Mouse (Mus musculus): ENCODE data around the gene Calm3. TPM values are rescaled to one million over a fixed set of nuclear protein-coding genes. Genes with fewer than 3 reads are reported as not detected.
A peak's percentile ranks its signal among the peaks of the same experiment; 100 is the strongest.

The Calm3 gene
- polyA plus RNA-seq, 1 experiment from 2014 or later: 237 TPM

GRCm38 (mm10) chr7:16949908-16950841 is 26.3 kb upstream of the Calm3 start:
- DNase-seq (ENCODE audit: low read depth, low spot score) (no peak), ATAC-seq (peak; percentile 78)
- H3K27me3 ChIP-seq: no peaks in the 10 kb centered on the region
- ChIA-PET POLR2A (interaction anchor here (0.6 kb wide), 1 partner anchor 50 kb away, joined by 4 read pairs; no protein-coding TSS in a partner anchor), CTCF (interaction anchor here (0.9 to 5.2 kb wide), 11 partner anchors 10 to 124 kb away, joined by 3 to 64 read pairs (median 5); partner anchors contain the start of genes Ppp5c and Psg16)
- in situ Hi-C loops (cut with MboI; ENCODE audit: low pct_unique_long_range_greater_than_20kb): loop anchor here (5.0 kb wide), 2 partner anchors 52 to 117 kb away; no protein-coding TSS in a partner anchor
- TF ChIP-seq CTCF (IDR thresholded peaks at IDR 0.05): no peak

DNA sequence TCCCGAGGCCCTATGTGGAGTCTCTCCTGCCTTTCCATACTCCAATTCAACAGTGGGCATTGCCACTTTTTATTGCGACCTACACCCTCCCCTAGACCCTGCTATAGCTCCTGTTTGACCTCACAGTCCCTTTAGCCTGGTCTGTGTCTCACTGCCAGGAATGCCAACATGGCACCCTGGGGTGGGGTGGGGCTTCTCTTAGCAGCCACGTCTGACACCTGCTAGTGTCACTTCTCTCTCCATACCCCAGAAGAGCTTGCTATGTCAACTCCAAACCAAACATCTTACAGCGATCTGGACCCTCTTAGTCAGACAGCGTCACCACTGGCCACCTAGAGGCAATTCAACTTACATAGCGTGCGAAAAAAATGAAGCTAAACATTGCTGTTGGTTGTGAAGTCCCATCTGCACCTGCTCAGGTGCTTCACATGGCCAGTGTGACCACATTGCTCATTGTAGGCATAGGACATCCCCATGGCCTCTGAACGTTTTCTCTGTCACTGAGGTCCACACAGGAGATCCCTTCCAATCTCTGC is 25.1 kb upstream of the Calm3 start:
- POLR2A ChIA-PET: no interaction called here
- DNase-seq (ENCODE audit: low read depth, low spot score) (no peak), ATAC-seq (no peak)
- no peaks in the 10 kb centered on the region for H3K27me3 ChIP-seq
- in situ Hi-C loops (cut with MboI; ENCODE audit: low pct_unique_long_range_greater_than_20kb): no loop called here
- CTCF ChIA-PET: interaction anchor here (1.1 to 5.2 kb wide), 5 partner anchors 9 to 125 kb away, joined by 3 to 64 read pairs (median 5); partner anchors contain the start of genes Ppp5c and Psg16
- no peak for TF ChIP-seq CTCF (IDR thresholded peaks at IDR 0.05)

GRCm38 (mm10) chr7:16947959-16948361 is 24.0 kb upstream of the Calm3 start:
- ATAC-seq (no peak), DNase-seq (ENCODE audit: low read depth, low spot score) (no peak)
- ChIA-PET POLR2A (no interaction called here), CTCF (interaction anchor here (5.2 kb wide), 1 partner anchor 17 kb away, joined by 64 read pairs; no protein-coding TSS in a partner anchor)
- H3K27me3 ChIP-seq: no peaks in the 10 kb centered on the region
- TF ChIP-seq CTCF (IDR thresholded peaks at IDR 0.05): no peak
- in situ Hi-C loops (cut with MboI; ENCODE audit: low pct_unique_long_range_greater_than_20kb): no loop called here

GRCm38 (mm10) chr7:16947349-16947895 is 23.5 kb upstream of the Calm3 start:
- ChIA-PET POLR2A (no interaction called here), CTCF (interaction anchor here (5.2 kb wide), 1 partner anchor 16 kb away, joined by 64 read pairs; no protein-coding TSS in a partner anchor)
- in situ Hi-C loops (cut with MboI; ENCODE audit: low pct_unique_long_range_greater_than_20kb): no loop called here
- no peak for TF ChIP-seq CTCF (IDR thresholded peaks at IDR 0.05)
- DNase-seq (ENCODE audit: low read depth, low spot score) (no peak), ATAC-seq (no peak)
- H3K27me3 ChIP-seq: no peaks in the 10 kb centered on the region

DNA sequence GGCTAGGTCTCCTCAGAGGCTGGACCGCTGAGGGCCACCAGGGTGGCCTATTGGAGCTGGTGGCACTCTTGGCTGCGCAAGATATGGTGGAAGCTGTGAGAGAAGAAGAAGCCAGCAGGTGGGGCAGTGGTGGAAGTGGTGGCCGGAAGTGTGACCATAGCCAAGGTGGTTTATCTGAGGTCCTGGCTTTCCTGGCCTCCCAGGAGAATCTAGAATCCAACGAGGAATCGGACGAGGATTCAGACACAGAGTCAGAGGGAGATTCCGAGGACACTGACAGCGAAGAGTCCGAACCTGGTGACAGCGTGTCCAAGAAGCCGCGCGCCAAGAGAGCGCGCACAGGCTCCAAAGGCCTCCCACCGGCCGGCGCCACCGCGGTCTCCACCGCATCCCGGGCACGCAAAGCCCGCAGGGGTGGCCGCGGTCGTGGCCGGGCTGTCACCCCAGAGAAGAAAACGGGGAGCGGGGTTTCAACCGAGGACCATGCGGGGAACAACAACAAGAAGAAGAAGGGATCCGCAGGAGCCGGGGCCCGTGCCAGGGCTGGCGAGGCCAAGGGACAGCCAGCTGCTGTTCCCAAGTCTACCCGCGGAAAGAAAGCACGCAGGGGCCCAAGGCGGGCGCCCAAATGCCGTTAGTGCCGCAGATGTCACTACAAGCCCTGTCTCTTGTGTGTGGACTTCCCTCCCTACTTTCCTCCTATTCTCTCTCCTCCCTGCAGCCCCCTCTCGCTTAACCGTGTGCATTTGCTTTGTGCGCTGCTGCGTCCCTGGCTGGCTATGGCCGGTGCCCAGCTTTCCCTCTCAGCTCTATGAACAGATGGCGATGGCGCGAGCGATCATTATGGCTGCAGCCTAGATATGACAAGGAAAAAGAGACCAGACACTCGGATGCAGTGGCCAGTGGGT is 22.8 kb upstream of the Calm3 start:
- ATAC-seq: no peak
- TF ChIP-seq CTCF (IDR thresholded peaks at IDR 0.05): no peak
- ChIA-PET CTCF (no interaction called here), POLR2A (no interaction called here)
- in situ Hi-C loops (cut with MboI; ENCODE audit: low pct_unique_long_range_greater_than_20kb): no loop called here
- DNase-seq (ENCODE audit: low read depth, low spot score): no peak
- H3K27me3 ChIP-seq: no peaks in the 10 kb centered on the region

- DNase-seq (ENCODE audit: low read depth, low spot score) (no peak), ATAC-seq (no peak)
- POLR2A ChIA-PET: no interaction called here
- no peaks in the 10 kb centered on the region for H3K27me3 ChIP-seq
- CTCF ChIA-PET: no interaction called here
- no peak for TF ChIP-seq CTCF (IDR thresholded peaks at IDR 0.05)
- in situ Hi-C loops (cut with MboI; ENCODE audit: low pct_unique_long_range_greater_than_20kb): no loop called here
Measured at GRCm38 (mm10) chr7:16945419-16945818, 21.5 kb upstream of the Calm3 start.

- ChIA-PET POLR2A (no interaction called here), CTCF (interaction anchor here (1.0 kb wide), 2 partner anchors 11 to 107 kb away, joined by 3 to 4 read pairs; no protein-coding TSS in a partner anchor)
- in situ Hi-C loops (cut with MboI; ENCODE audit: low pct_unique_long_range_greater_than_20kb): no loop called here
- ATAC-seq (peak; percentile 8), DNase-seq (ENCODE audit: low read depth, low spot score) (no peak)
- TF ChIP-seq CTCF (IDR thresholded peaks at IDR 0.05): no peak
- no peaks in the 10 kb centered on the region for H3K27me3 ChIP-seq
Measured at GRCm38 (mm10) chr7:16944808-16945315, 20.9 kb upstream of the Calm3 start.

- ChIA-PET CTCF (interaction anchor here (1.0 kb wide), 2 partner anchors 11 to 107 kb away, joined by 3 to 4 read pairs; no protein-coding TSS in a partner anchor), POLR2A (no interaction called here)
- H3K27me3 ChIP-seq: no peaks in the 10 kb centered on the region
- in situ Hi-C loops (cut with MboI; ENCODE audit: low pct_unique_long_range_greater_than_20kb): no loop called here
- DNase-seq (ENCODE audit: low read depth, low spot score): no peak
- TF ChIP-seq CTCF (IDR thresholded peaks at IDR 0.05): no peak
- ATAC-seq: peak; percentile 84
Measured at GRCm38 (mm10) chr7:16944061-16944807, 20.3 kb upstream of the Calm3 start, which contains the start of gene Pnmal2. Gene Pnmal2, plus strand, starts transcription at chr7:16944682.

DNA sequence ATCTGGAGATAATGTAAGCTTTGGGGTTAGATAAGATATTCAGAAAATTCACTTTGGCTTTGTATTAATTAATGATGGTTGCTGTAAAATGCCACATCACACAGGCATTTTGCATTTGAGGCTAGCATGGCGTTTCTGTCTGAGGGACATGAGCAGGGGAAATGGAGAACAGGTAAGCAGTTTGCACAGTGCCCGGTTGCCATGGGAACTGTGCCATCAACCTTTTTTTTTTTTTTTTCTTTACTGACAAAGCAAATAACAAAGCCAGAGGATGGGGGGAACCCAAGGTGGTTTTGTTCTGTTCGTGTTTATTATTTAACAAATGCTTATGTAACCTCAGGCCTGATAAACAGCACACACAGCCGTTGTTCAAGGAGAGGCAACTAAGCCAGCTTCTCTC is 18.9 kb upstream of the Calm3 start:
- no peak for ATAC-seq
- H3K27me3 ChIP-seq: no peaks in the 10 kb centered on the region
- ChIA-PET CTCF (interaction anchor here (0.8 to 2.8 kb wide), 3 partner anchors 10 to 108 kb away, joined by 3 to 10 read pairs (median 3); no protein-coding TSS in a partner anchor), POLR2A (no interaction called here)
- TF ChIP-seq CTCF (IDR thresholded peaks at IDR 0.05): no peak
- in situ Hi-C loops (cut with MboI; ENCODE audit: low pct_unique_long_range_greater_than_20kb): no loop called here
- no peak for DNase-seq (ENCODE audit: low read depth, low spot score)
